Mouse (Mus musculus) liver, embryonic 14.5 days (tissue): ENCODE measurements at regions not wholly inside any gene's neighbourhood (a gene's known extent, or its start where the extent isn't known, plus 50 kb on each side); places are given as distances from the start of the nearest gene placed in this dataset.

Experiments
- ATAC-seq: fragments of 200-750 bp; cut with Nextera tagmentation; 2 replicates; pipeline ENCODE4 v1.8.0; 2017; ENCODE audit warnings: moderate number of reproducible peaks, mild to moderate bottlenecking, moderate library complexity; ENCODE audit not compliant: insufficient read depth
- DNase-seq, 3 experiments: peaks; one replicate each; pipeline ENCODE4 v3.0.0-alpha.2; 2012 to 2013; ENCODE audit warnings: low read depth in 3 of 3, low spot score in 3 of 3
- H3K27ac ChIP-seq: fragments of 300-500 bp; sonication (generic); 2 replicates; pipeline ENCODE4 v1.5.1; 2014; ENCODE audit warnings: moderate library complexity, mild to moderate bottlenecking, control low read depth, inconsistent platforms
- H3K27me3 ChIP-seq: fragments of 300-500 bp; sonication (generic); 2 replicates; pipeline ENCODE4 v1.6.1; 2014; ENCODE audit warnings: mild to moderate bottlenecking, low read length, moderate library complexity; ENCODE audit not compliant: control insufficient read depth, insufficient read depth
- H3K36me3 ChIP-seq: fragments of 300-500 bp; sonication (generic); replicated peaks from 2 replicates; pipeline ENCODE4 v1.6.1; 2014; ENCODE audit warnings: low read depth; ENCODE audit not compliant: control insufficient read depth, insufficient read depth
- H3K4me1 ChIP-seq, 2 experiments: fragments of 200-500 bp in 1 of 2; fragments of 300-500 bp in 1 of 2; sonication (generic) in 1 of 2; replicated peaks; 2 replicates each; pipeline ENCODE4 v1.6.1; 2012 to 2014; ENCODE audit warnings: antibody characterized with exemption in 1 of 2, inconsistent platforms in 1 of 2, low read length in 1 of 2; ENCODE audit not compliant: control insufficient read depth in 2 of 2, insufficient read depth in 2 of 2
- H3K4me2 ChIP-seq: fragments of 300-500 bp; sonication (generic); 2 replicates; pipeline ENCODE4 v1.6.1; 2014; ENCODE audit warnings: low read depth, mild to moderate bottlenecking, control low read depth, moderate library complexity
- H3K4me3 ChIP-seq, 2 experiments: fragments of 200-500 bp in 1 of 2; fragments of 300-500 bp in 1 of 2; sonication (generic) in 1 of 2; 2 replicates each; pipeline ENCODE4 v1.5.1; 2012 to 2014; ENCODE audit warnings: low read depth in 2 of 2, low read length in 2 of 2, mild to moderate bottlenecking in 2 of 2, control low read depth in 1 of 2, inconsistent platforms in 1 of 2, moderate library complexity in 1 of 2; ENCODE audit not compliant: insufficient read depth in 1 of 2
- H3K9ac ChIP-seq: fragments of 300-500 bp; sonication (generic); replicated peaks from 2 replicates; pipeline ENCODE4 v1.6.1; 2014; ENCODE audit warnings: mild to moderate bottlenecking, control low read depth, moderate library complexity
- H3K9me3 ChIP-seq: fragments of 300-500 bp; sonication (generic); 2 replicates; pipeline ENCODE4 v1.6.1; 2016; ENCODE audit warnings: low read length, mixed read lengths; ENCODE audit not compliant: control insufficient read depth
- CTCF ChIP-seq: IDR thresholded peaks from 2 replicates; pipeline ENCODE4 v1.5.1; 2016; ENCODE audit warnings: antibody characterized with exemption, low read depth, control low read depth
- EP300 ChIP-seq: IDR thresholded peaks from 2 replicates; pipeline ENCODE4 v1.6.1; 2016; ENCODE audit warnings: antibody characterized with exemption, low read depth
- WGBS: fragments of 180-500 bp; shearing (Covaris S2); extraction: QIAGEN DNeasy Blood & Tissue Kit; methylation state at CpG from one replicate; pipeline ENCODE4 v1.1.7; 2014; ENCODE audit not compliant: insufficient replicate concordance; 5-methylcytosine and 5-hydroxymethylcytosine counted together

DNA sequence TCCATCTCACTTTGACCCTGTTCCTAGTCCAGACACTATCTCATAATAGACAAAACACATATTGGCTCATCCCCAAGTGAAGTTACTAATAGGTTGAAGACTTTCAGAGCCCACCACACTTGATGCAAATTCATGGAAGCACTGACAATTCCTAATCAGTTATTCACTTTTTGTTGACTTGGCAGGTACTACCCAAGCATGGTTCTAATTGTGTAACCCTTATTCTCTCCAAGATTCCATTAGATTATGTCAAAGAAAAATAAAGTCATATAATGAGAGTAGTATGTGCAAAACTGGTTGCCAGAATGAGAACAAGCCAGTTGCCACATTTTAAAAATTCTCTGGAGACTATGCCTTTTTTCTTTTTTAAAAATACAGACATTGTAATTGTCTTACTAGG, 426.7 kb upstream of the Pik3r1 start:
- no peaks in the 10 kb centered on the region for H3K4me1 ChIP-seq
- no peak overlapping the region for H3K9ac ChIP-seq

DNA sequence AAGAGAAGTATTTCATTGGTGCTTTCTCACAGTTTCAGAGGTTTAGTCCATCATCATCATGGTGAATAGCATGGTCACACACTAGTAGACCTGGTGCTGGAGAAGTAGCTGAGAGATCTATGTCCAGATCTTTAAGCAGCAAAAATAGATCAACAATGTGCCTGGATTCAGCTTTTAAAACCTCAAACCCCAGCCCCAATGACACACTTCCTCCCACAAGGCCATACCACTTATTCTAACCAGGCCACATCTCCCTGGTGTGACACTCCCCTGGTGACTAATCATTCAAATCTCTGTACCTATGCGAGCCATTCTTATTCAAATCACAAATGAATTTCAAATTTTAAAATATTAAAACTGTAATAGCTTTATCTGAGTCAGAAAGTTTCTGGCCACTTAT, 434.3 kb upstream of the Pik3r1 start:
- no peak overlapping the region for H3K9ac ChIP-seq
- TF ChIP-seq CTCF (no peak), EP300 (no peak)
- WGBS: 53% methylated on average over 1 of the region's 1 CpGs
- ATAC-seq (no peak), DNase-seq (no peak)
- no peaks in the 10 kb centered on the region for H3K9me3 ChIP-seq
- H3K4me3 ChIP-seq: no peak overlapping the region
- H3K36me3 ChIP-seq: no peaks in the 10 kb centered on the region
- no peaks in the 10 kb centered on the region for H3K27me3 ChIP-seq
- no peaks in the 10 kb centered on the region for H3K4me1 ChIP-seq
- no peak overlapping the region for H3K4me2 ChIP-seq
- H3K27ac ChIP-seq: no peak overlapping the region

More for the DNA sequence above, 426.7 kb upstream of the Pik3r1 start:
- no peak for DNase-seq
- H3K4me3 ChIP-seq: no peak overlapping the region
- H3K36me3 ChIP-seq: no peaks in the 10 kb centered on the region
- ATAC-seq: no peak
- TF ChIP-seq EP300 (no peak), CTCF (no peak)
- H3K27me3 ChIP-seq: no peaks in the 10 kb centered on the region
- H3K9me3 ChIP-seq: no peaks in the 10 kb centered on the region
- H3K27ac ChIP-seq: no peak overlapping the region
- no peak overlapping the region for H3K4me2 ChIP-seq

DNA sequence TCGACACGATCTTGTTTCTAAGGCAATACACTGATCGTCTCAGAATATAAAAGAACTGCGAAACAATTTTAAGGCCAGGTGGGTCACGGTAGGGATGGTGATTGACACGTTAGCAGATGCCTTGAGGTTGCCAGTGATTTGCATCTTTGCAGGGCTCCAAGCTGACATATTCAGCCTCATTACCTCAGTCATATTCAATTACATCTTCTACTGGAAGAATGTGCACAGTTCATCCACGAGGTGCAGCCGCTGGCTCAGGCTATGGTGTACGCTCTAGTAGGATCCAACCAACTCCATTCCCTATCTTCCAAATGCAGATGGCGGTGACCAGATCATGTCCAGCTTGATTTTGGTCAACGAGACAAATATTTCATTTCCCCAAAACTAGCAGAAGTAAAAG, 450.5 kb upstream of the Pik3r1 start:
- H3K4me2 ChIP-seq: no peak overlapping the region
- ATAC-seq: no peak
- no peaks in the 10 kb centered on the region for H3K9me3 ChIP-seq
- no peaks in the 10 kb centered on the region for H3K36me3 ChIP-seq
- 76% methylated on average over 11 of the region's 11 CpGs for WGBS
- TF ChIP-seq CTCF (no peak), EP300 (no peak)
- H3K9ac ChIP-seq: no peak overlapping the region
- DNase-seq: no peak
- H3K27ac ChIP-seq: no peak overlapping the region
- no peaks in the 10 kb centered on the region for H3K27me3 ChIP-seq
- no peak overlapping the region for H3K4me3 ChIP-seq
- H3K4me1 ChIP-seq: no peaks in the 10 kb centered on the region

DNA sequence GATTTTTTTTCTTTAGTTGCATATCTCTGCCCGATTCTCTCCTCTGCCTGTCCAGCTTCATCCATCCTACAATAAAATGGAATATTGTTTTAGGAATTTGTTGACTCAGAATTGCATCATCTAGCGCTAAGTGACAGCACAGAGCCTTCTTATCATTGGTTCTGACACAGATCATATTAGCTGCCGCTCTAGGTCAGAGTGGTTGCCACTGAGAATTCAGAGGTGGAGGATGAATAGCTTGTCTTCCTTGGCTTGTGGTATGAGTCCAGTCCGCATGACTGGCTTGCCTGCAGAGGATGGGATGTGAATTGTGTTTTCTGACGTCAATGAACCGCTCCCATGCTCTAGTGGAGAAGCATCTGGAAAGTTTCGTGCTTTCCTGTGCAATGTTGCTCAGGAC, 462.3 kb upstream of the Cd180 start:
- Histone ChIP-seq H3K9me3 (no peaks in the 10 kb centered on the region), H3K4me3 (no peak overlapping the region), H3K27me3 (no peaks in the 10 kb centered on the region), H3K27ac (no peak overlapping the region), H3K4me1 (no peaks in the 10 kb centered on the region), H3K36me3 (no peaks in the 10 kb centered on the region), H3K9ac (no peak overlapping the region), H3K4me2 (no peak overlapping the region)
- DNase-seq (no peak), ATAC-seq (no peak)
- WGBS: 63% methylated on average over 7 of the region's 7 CpGs
- TF ChIP-seq EP300 (no peak), CTCF (no peak)

DNA sequence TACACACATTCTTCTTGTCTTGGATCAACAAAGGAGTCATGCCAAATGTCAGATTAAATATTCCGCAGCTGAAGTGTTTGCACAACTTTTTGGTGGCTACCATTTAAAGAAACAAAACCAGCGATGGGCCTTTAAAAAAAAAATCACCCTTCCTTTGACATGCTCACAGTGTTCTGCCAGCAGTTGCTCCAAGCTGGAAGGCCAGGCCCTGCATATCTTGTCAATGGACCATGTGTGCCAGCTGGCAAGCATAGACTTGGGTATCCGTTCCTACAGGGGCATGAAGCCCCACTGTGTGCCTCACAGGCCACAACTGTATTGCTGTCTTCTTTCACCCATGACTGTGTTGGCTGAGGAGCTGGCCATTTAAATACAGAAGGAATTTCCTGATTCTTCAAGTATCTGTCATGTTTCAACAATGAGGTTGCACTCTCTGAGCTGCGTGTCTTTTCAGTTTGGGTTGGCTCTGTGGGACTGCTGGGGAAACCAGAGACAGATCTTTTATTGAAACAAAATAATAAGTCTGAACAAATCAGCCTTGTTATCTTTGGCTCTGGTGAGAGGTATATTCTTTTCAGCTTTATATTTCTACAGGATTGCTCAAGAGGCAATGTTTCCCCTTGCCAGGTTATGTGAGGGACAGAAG, 460.9 kb upstream of the Cd180 start:
- Histone ChIP-seq H3K36me3 (no peaks in the 10 kb centered on the region), H3K9ac (no peak overlapping the region), H3K27ac (no peak overlapping the region), H3K27me3 (no peaks in the 10 kb centered on the region), H3K4me1 (no peaks in the 10 kb centered on the region), H3K4me2 (no peak overlapping the region), H3K9me3 (no peaks in the 10 kb centered on the region), H3K4me3 (no peak overlapping the region)
- no peak for DNase-seq
- TF ChIP-seq EP300 (no peak), CTCF (no peak)
- 65% methylated on average over 4 of the region's 4 CpGs for WGBS
- ATAC-seq: no peak
